Mouse (Mus musculus) E14TG2a.4 (cell line): ENCODE measurements at regions not wholly inside any gene's neighbourhood (a gene's known extent, or its start where the extent isn't known, plus 50 kb on each side); places are given as distances from the start of the nearest gene placed in this dataset.

ENCODE experiments used
- H3K27me3 ChIP-seq: 2 replicates; pipeline ENCODE4 v1.6.1; 2014; ENCODE audit warnings: low read length, control low read depth; ENCODE audit not compliant: insufficient read depth
- H3K36me3 ChIP-seq: 2 replicates; pipeline ENCODE4 v1.6.1; 2014; ENCODE audit warnings: low read length, control low read depth; ENCODE audit not compliant: insufficient read depth
- H3K4me1 ChIP-seq: replicated peaks from 2 replicates; pipeline ENCODE4 v1.6.1; 2014; ENCODE audit warnings: low read depth, low read length, control low read depth
- H3K4me3 ChIP-seq: replicated peaks from 2 replicates; pipeline ENCODE4 v1.5.1; 2014; ENCODE audit warnings: mild to moderate bottlenecking, low read length
- H3K9me3 ChIP-seq: 2 replicates; pipeline ENCODE4 v1.6.1; 2014; ENCODE audit warnings: low read length, control low read depth
- CTCF ChIP-seq: conservative IDR thresholded peaks from 2 replicates; pipeline ENCODE4 v1.5.1; 2014; ENCODE audit warnings: low read length
- NANOG ChIP-seq: IDR thresholded peaks from 2 replicates; pipeline ENCODE4 v1.6.1; 2014; ENCODE audit warnings: borderline replicate concordance, low read length, mixed read lengths
- POU5F1 ChIP-seq: IDR thresholded peaks from 2 replicates; pipeline ENCODE4 v1.6.1; 2014; ENCODE audit warnings: low read length, borderline replicate concordance

GRCm38 (mm10) chr16:65312947-65313346 lies 207.3 kb upstream of the Htr1f start:
- H3K27me3 ChIP-seq, result no peaks in the 10 kb centered on the region
- H3K4me1 ChIP-seq, result no peaks in the 10 kb centered on the region
- H3K4me3 ChIP-seq, result no peak overlapping the region
- no peaks in the 10 kb centered on the region for H3K36me3 ChIP-seq
- no peak for TF ChIP-seq CTCF
- TF ChIP-seq POU5F1, result no peak
- no peak for TF ChIP-seq NANOG
- no peaks in the 10 kb centered on the region for H3K9me3 ChIP-seq

- Histone ChIP-seq H3K4me3 (no peak overlapping the region), H3K36me3 (no peaks in the 10 kb centered on the region), H3K27me3 (no peaks in the 10 kb centered on the region), H3K9me3 (no peaks in the 10 kb centered on the region), H3K4me1 (no peaks in the 10 kb centered on the region)
- no peak for TF ChIP-seq CTCF
- TF ChIP-seq NANOG, result no peak
- TF ChIP-seq POU5F1, result no peak
Measured at GRCm38 (mm10) chr16:65315052-65315451, 205.3 kb upstream of the Pou1f1 start.

- Histone ChIP-seq H3K36me3 (no peaks in the 10 kb centered on the region), H3K4me1 (no peaks in the 10 kb centered on the region), H3K27me3 (no peaks in the 10 kb centered on the region), H3K4me3 (no peak overlapping the region), H3K9me3 (no peaks in the 10 kb centered on the region)
- TF ChIP-seq NANOG, result no peak
- TF ChIP-seq CTCF, result no peak
- no peak for TF ChIP-seq POU5F1
Measured at GRCm38 (mm10) chr16:65332412-65332811, 187.9 kb upstream of the Pou1f1 start.

GRCm38 (mm10) chr16:65339225-65339624 lies 181.1 kb upstream of the Pou1f1 start:
- no peak overlapping the region for H3K4me3 ChIP-seq
- H3K9me3 ChIP-seq, result no peaks in the 10 kb centered on the region
- no peaks in the 10 kb centered on the region for H3K4me1 ChIP-seq
- H3K27me3 ChIP-seq, result no peaks in the 10 kb centered on the region; the same call in 1 of the 2 replicates
- no peak for TF ChIP-seq POU5F1
- TF ChIP-seq CTCF, result no peak
- TF ChIP-seq NANOG, result no peak
- no peaks in the 10 kb centered on the region for H3K36me3 ChIP-seq

GRCm38 (mm10) chr16:65359881-65360280 lies 160.4 kb upstream of the Pou1f1 start:
- Histone ChIP-seq H3K4me3 (no peak overlapping the region), H3K36me3 (no peaks in the 10 kb centered on the region), H3K27me3 (no peaks in the 10 kb centered on the region), H3K4me1 (no peaks in the 10 kb centered on the region), H3K9me3 (no peaks in the 10 kb centered on the region)
- TF ChIP-seq POU5F1, result no peak
- TF ChIP-seq NANOG, result no peak
- no peak for TF ChIP-seq CTCF

GRCm38 (mm10) chr16:65369271-65369670 lies 151.0 kb upstream of the Pou1f1 start:
- TF ChIP-seq POU5F1 (no peak), NANOG (no peak)
- Histone ChIP-seq H3K9me3 (peaks cover 11% of the 10 kb centered on the region), H3K4me1 (no peaks in the 10 kb centered on the region)

GRCm38 (mm10) chr16:65370939-65371338 lies 149.4 kb upstream of the Pou1f1 start:
- peaks cover 11% of the 10 kb centered on the region for H3K9me3 ChIP-seq
- TF ChIP-seq POU5F1 (no peak), CTCF (peak; percentile 45), NANOG (no peak)
- H3K36me3 ChIP-seq, result no peaks in the 10 kb centered on the region
- H3K4me1 ChIP-seq, result no peaks in the 10 kb centered on the region
- H3K27me3 ChIP-seq, result no peaks in the 10 kb centered on the region
- no peak overlapping the region for H3K4me3 ChIP-seq

More at GRCm38 (mm10) chr16:65369271-65369670, 151.0 kb upstream of the Pou1f1 start:
- Histone ChIP-seq H3K4me3 (no peak overlapping the region), H3K36me3 (no peaks in the 10 kb centered on the region), H3K27me3 (no peaks in the 10 kb centered on the region)

- TF ChIP-seq CTCF, result no peak
- TF ChIP-seq NANOG, result no peak
- TF ChIP-seq POU5F1, result no peak
- H3K36me3 ChIP-seq, result no peaks in the 10 kb centered on the region
- H3K4me1 ChIP-seq, result no peaks in the 10 kb centered on the region
Measured at GRCm38 (mm10) chr16:65376553-65376952, 143.8 kb upstream of the Pou1f1 start.

GRCm38 (mm10) chr16:65378276-65378675 lies 142.0 kb upstream of the Pou1f1 start:
- no peaks in the 10 kb centered on the region for H3K9me3 ChIP-seq
- H3K27me3 ChIP-seq, result no peaks in the 10 kb centered on the region
- no peaks in the 10 kb centered on the region for H3K36me3 ChIP-seq
- no peak overlapping the region for H3K4me3 ChIP-seq
- H3K4me1 ChIP-seq, result no peaks in the 10 kb centered on the region
- TF ChIP-seq POU5F1 (no peak), CTCF (no peak), NANOG (no peak)

More at GRCm38 (mm10) chr16:65376553-65376952, 143.8 kb upstream of the Pou1f1 start:
- Histone ChIP-seq H3K27me3 (no peaks in the 10 kb centered on the region), H3K9me3 (peaks cover 11% of the 10 kb centered on the region), H3K4me3 (no peak overlapping the region)
